Mouse (Mus musculus) urinary bladder, postnatal 14 days (tissue): ENCODE data around the gene Fbxo2.
"Not testable (repeated sequence)": the region's sequence is repeated elsewhere in the genome, so short reads cannot be mapped to it uniquely, and the experiment has no call there.

Source experiments
- DNase-seq: peaks from one replicate; pipeline ENCODE4 v3.0.0; 2021; ENCODE audit warnings: low spot score

The Fbxo2 gene

GRCm38 (mm10) chr4:148160436-148161390 lies at the start of gene Fbxo2, which contains the start of gene Fbxo44:
Gene Fbxo2 (plus strand): TSS chr4:148160621.
Gene Fbxo44 (minus strand): TSS chr4:148160482.
- DNase-seq, result peak; percentile 24

GRCm38 (mm10) chr4:148112519-148112918 lies 47.9 kb upstream of the Fbxo2 start:
- no peak for DNase-seq

GRCm38 (mm10) chr4:148114758-148115391 lies 45.5 kb upstream of the Fbxo2 start:
- peak; percentile 87 for DNase-seq

GRCm38 (mm10) chr4:148115467-148115866 lies 45.0 kb upstream of the Fbxo2 start:
- peak; percentile 50 for DNase-seq

- no peak for DNase-seq
These were observed 43.8 kb upstream of the Fbxo2 start for GRCm38 (mm10) chr4:148116657-148117056.

GRCm38 (mm10) chr4:148117392-148117791 lies 43.0 kb upstream of the Fbxo2 start:
- DNase-seq, result no peak

GRCm38 (mm10) chr4:148119578-148119977 lies 40.8 kb upstream of the Fbxo2 start:
- not testable (repeated sequence) for DNase-seq

- no peak for DNase-seq
These were observed 39.9 kb upstream of the Fbxo2 start for GRCm38 (mm10) chr4:148120555-148120954.

- no peak for DNase-seq
These were observed 39.1 kb upstream of the Fbxo2 start for GRCm38 (mm10) chr4:148121362-148121761.

GRCm38 (mm10) chr4:148121982-148122693 lies 38.3 kb upstream of the Fbxo2 start:
- DNase-seq, result no peak

- DNase-seq, result no peak
These were observed 37.7 kb upstream of the Fbxo2 start for GRCm38 (mm10) chr4:148122694-148123066.

- no peak for DNase-seq
These were observed 32.2 kb upstream of the Fbxo2 start for GRCm38 (mm10) chr4:148128241-148128640.

- DNase-seq, result no peak
These were observed 31.7 kb upstream of the Fbxo2 start for GRCm38 (mm10) chr4:148128672-148129071.

- DNase-seq, result no peak
These were observed 30.3 kb upstream of the Fbxo2 start, which contains the start of gene Mad2l2 for GRCm38 (mm10) chr4:148130133-148130532. Gene Mad2l2 (plus strand): TSS chr4:148130384.

- DNase-seq, result peak; percentile 43
These were observed 29.6 kb upstream of the Fbxo2 start, which contains the start of gene Draxin for GRCm38 (mm10) chr4:148130561-148131413. Gene Draxin (minus strand): TSS chr4:148130698.

GRCm38 (mm10) chr4:148131497-148132081 lies 28.8 kb upstream of the Fbxo2 start:
- no peak for DNase-seq

- DNase-seq, result no peak
These were observed 25.4 kb upstream of the Fbxo2 start for GRCm38 (mm10) chr4:148134988-148135387.

- no peak for DNase-seq
These were observed 22.9 kb upstream of the Fbxo2 start for GRCm38 (mm10) chr4:148137503-148137902.

GRCm38 (mm10) chr4:148139767-148140097 lies 20.7 kb upstream of the Fbxo2 start:
- no peak for DNase-seq

- peak; percentile 93 for DNase-seq
These were observed 20.1 kb upstream of the Fbxo2 start for GRCm38 (mm10) chr4:148140098-148141011.
